Mouse (Mus musculus) liver, embryonic 16.5 days (tissue): Measurements from ENCODE around the gene Rerg. TPM values are rescaled to one million over a fixed set of nuclear protein-coding genes. Genes with fewer than 3 reads are reported as not detected.

Experiments used
- ATAC-seq: fragments of 200-750 bp; cut with Nextera tagmentation; 2 replicates; pipeline ENCODE4 v1.8.0; 2017; ENCODE audit warnings: low read depth, mild to moderate bottlenecking, moderate number of reproducible peaks, moderate library complexity
- H3K27ac ChIP-seq: fragments of 300-500 bp; sonication (generic); 2 replicates; pipeline ENCODE4 v1.5.1; 2014; ENCODE audit warnings: mild to moderate bottlenecking, low read length
- H3K27me3 ChIP-seq: fragments of 300-500 bp; sonication (generic); 2 replicates; pipeline ENCODE4 v1.6.1; 2014; ENCODE audit warnings: low read depth, low read length, mixed read lengths; ENCODE audit not compliant: control insufficient read depth, insufficient read depth
- H3K36me3 ChIP-seq: fragments of 300-500 bp; sonication (generic); 2 replicates; pipeline ENCODE4 v1.6.1; 2014; ENCODE audit warnings: mild to moderate bottlenecking; ENCODE audit not compliant: control insufficient read depth, insufficient read depth
- H3K4me1 ChIP-seq: fragments of 300-500 bp; sonication (generic); 2 replicates; pipeline ENCODE4 v1.6.1; 2014; ENCODE audit warnings: low read depth, low read length, mixed read lengths; ENCODE audit not compliant: control insufficient read depth
- H3K4me2 ChIP-seq: fragments of 300-500 bp; sonication (generic); 2 replicates; pipeline ENCODE4 v1.6.1; 2014; ENCODE audit warnings: low read depth, low read length, mixed read lengths
- H3K4me3 ChIP-seq: fragments of 300-500 bp; sonication (generic); 2 replicates; pipeline ENCODE4 v1.5.1; 2014; ENCODE audit warnings: low read depth, mild to moderate bottlenecking, low read length
- H3K9ac ChIP-seq: fragments of 300-500 bp; sonication (generic); 2 replicates; pipeline ENCODE4 v1.6.1; 2014; ENCODE audit warnings: low read depth, low read length
- H3K9me3 ChIP-seq: fragments of 300-500 bp; sonication (generic); replicated peaks from 2 replicates; pipeline ENCODE4 v1.6.1; 2016; ENCODE audit warnings: low read length; ENCODE audit not compliant: control insufficient read depth
- WGBS: fragments of 180-500 bp; shearing (Covaris S2); extraction: QIAGEN DNeasy Blood & Tissue Kit; methylation state at CpG from one replicate; pipeline ENCODE4 v1.1.7; 2014; ENCODE audit not compliant: insufficient replicate concordance; 5-methylcytosine and 5-hydroxymethylcytosine counted together
- polyA plus RNA-seq: library from polyadenylated mRNA; unstranded; fragments of >200 nt; fragmentation: Nextera tagmentation; extraction: Ambion mirVana; gene quantifications from 2 replicates; pipeline ENCODE4 v1.2.1, GENCODE M21; 2015

Gene Rerg
- polyA plus RNA-seq, 1 experiment from 2014 or later = 2.4 TPM

DNA sequence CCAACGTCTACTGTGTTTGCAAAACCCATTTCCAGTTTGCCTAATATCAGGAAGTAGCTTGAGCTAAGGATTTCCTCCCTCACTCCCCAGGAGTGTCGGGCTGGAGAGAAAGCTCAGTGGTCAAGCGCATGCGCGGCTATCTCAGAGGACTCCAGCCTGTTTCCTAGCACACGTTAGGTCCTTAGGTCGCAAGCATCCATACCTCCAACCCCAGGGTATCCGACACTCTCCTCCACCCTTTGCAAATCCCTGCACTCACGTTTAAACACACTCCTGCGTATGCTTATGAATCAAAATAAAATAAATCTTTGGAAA is 25.8 kb downstream of the Rerg start:
- no peaks in the 10 kb centered on the region for H3K9me3 ChIP-seq
- peak; percentile 20 for ATAC-seq
- no peaks in the 10 kb centered on the region for H3K4me1 ChIP-seq
- H3K36me3 ChIP-seq = no peaks in the 10 kb centered on the region
- no peaks in the 10 kb centered on the region for H3K27me3 ChIP-seq
- WGBS = 52% methylated on average over 10 of the region's 10 CpGs
- 0 out of 2 replicates have a peak overlapping the region, but pooled peaks have one; percentile 24 for H3K27ac ChIP-seq
- no peak overlapping the region for H3K9ac ChIP-seq
- no peak overlapping the region for H3K4me2 ChIP-seq
- no peak overlapping the region for H3K4me3 ChIP-seq

- 50% methylated on average over 7 of the region's 7 CpGs for WGBS
Measured at GRCm38 (mm10) chr6:137143818-137144525, 26.3 kb downstream of the Rerg start.

GRCm38 (mm10) chr6:137142796-137143195 is 27.5 kb downstream of the Rerg start:
- WGBS = 1% methylated on average over 11 of the region's 11 CpGs
- Histone ChIP-seq H3K4me1 (no peaks in the 10 kb centered on the region), H3K27me3 (no peaks in the 10 kb centered on the region), H3K27ac (no peak overlapping the region), H3K9me3 (no peaks in the 10 kb centered on the region), H3K9ac (no peak overlapping the region), H3K4me2 (peak overlapping the region; percentile 30; the same call in 1 of the 2 replicates), H3K4me3 (no peak overlapping the region), H3K36me3 (no peaks in the 10 kb centered on the region)
- peak; percentile 40 for ATAC-seq

More at GRCm38 (mm10) chr6:137143818-137144525, 26.3 kb downstream of the Rerg start:
- no peaks in the 10 kb centered on the region for H3K27me3 ChIP-seq
- no peak for ATAC-seq
- H3K9ac ChIP-seq = no peak overlapping the region
- no peak overlapping the region for H3K4me2 ChIP-seq
- no peaks in the 10 kb centered on the region for H3K9me3 ChIP-seq
- no peaks in the 10 kb centered on the region for H3K4me1 ChIP-seq
- H3K36me3 ChIP-seq = no peaks in the 10 kb centered on the region
- no peak overlapping the region for H3K4me3 ChIP-seq
- H3K27ac ChIP-seq = no peak overlapping the region

DNA sequence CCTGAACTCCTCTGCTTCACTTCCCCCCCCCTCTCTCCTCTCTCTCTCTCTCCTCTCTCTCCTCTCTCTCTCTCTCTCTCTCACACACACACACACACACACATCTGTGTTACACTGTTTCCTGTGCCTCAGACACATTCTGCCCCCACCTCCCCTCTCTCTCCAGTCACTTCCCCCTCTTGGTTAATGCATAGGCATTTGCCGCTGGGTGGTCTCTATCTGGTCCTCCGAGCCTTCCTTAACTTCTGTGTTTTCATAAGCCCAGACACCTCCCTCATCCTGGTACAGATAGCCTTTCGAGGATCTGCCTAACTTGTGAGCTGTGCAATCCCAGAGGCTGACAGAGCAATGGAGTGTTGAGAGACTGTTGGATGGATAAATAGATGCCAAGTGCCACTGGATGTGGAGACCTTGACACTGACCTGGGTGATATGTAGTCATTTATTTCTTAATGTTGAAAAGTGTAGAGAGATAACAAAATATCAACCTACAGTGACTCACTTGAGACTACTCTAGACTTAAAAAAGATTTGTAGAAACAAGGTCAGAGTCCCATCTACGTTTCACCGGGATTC is 29.0 kb downstream of the Rerg start:
- 30% methylated on average over 5 of the region's 5 CpGs for WGBS
- H3K9ac ChIP-seq = no peak overlapping the region

GRCm38 (mm10) chr6:137138822-137139221 is 31.5 kb downstream of the Rerg start:
- no peak overlapping the region for H3K4me3 ChIP-seq
- no peaks in the 10 kb centered on the region for H3K4me1 ChIP-seq
- no peaks in the 10 kb centered on the region for H3K36me3 ChIP-seq
- no peaks in the 10 kb centered on the region for H3K27me3 ChIP-seq
- 49% methylated on average over 8 of the region's 8 CpGs for WGBS
- no peaks in the 10 kb centered on the region for H3K9me3 ChIP-seq
- no peak overlapping the region for H3K4me2 ChIP-seq
- ATAC-seq = no peak
- no peak overlapping the region for H3K9ac ChIP-seq
- no peak overlapping the region for H3K27ac ChIP-seq

More for the DNA sequence above, 29.0 kb downstream of the Rerg start:
- Histone ChIP-seq H3K4me2 (no peak overlapping the region), H3K27me3 (no peaks in the 10 kb centered on the region), H3K27ac (no peak overlapping the region), H3K36me3 (no peaks in the 10 kb centered on the region), H3K4me1 (no peaks in the 10 kb centered on the region), H3K4me3 (no peak overlapping the region), H3K9me3 (no peaks in the 10 kb centered on the region)
- ATAC-seq = no peak

GRCm38 (mm10) chr6:137138391-137138790 is 31.9 kb downstream of the Rerg start:
- ATAC-seq = no peak
- Histone ChIP-seq H3K9ac (no peak overlapping the region), H3K4me3 (no peak overlapping the region), H3K4me2 (no peak overlapping the region), H3K36me3 (no peaks in the 10 kb centered on the region), H3K4me1 (no peaks in the 10 kb centered on the region), H3K27me3 (no peaks in the 10 kb centered on the region), H3K9me3 (no peaks in the 10 kb centered on the region), H3K27ac (no peak overlapping the region)
- 32% methylated on average over 3 of the region's 3 CpGs for whole genome bisulfite sequencing

DNA sequence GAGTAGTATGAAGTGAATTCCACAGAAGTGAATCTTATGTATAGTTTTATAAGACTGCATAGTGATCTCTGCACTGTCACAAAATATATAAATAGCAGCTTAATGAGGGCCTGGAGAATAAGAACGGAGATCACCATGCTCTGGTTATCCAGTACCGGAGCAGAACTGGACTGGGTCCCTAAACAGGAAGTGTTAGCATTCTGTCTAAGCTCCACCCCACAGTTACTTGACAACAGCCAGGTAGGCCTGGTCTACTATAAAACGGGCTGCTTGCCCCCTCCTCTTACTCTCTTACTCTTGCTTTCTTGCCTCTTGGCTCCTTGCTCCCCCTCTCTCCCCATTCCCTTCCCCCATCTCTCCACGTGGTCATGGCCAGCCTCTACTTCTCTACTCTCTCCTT is 33.9 kb downstream of the Rerg start:
- H3K9ac ChIP-seq = no peak overlapping the region
- H3K9me3 ChIP-seq = no peaks in the 10 kb centered on the region
- no peaks in the 10 kb centered on the region for H3K4me1 ChIP-seq
- H3K4me3 ChIP-seq = no peak overlapping the region
- 52% methylated on average over 4 of the region's 4 CpGs for WGBS
- no peaks in the 10 kb centered on the region for H3K27me3 ChIP-seq
- no peak for ATAC-seq
- H3K4me2 ChIP-seq = no peak overlapping the region
- no peaks in the 10 kb centered on the region for H3K36me3 ChIP-seq
- no peak overlapping the region for H3K27ac ChIP-seq

- H3K27ac ChIP-seq = no peak overlapping the region
- no peak overlapping the region for H3K9ac ChIP-seq
- 0 out of 2 replicates have a peak, but pooled peaks have one; percentile 9 for ATAC-seq
Measured at GRCm38 (mm10) chr6:137135506-137136391, 34.5 kb downstream of the Rerg start.

GRCm38 (mm10) chr6:137131794-137132193 is 38.5 kb downstream of the Rerg start:
- no peaks in the 10 kb centered on the region for H3K4me1 ChIP-seq
- no peaks in the 10 kb centered on the region for H3K27me3 ChIP-seq
- H3K9ac ChIP-seq = no peak overlapping the region
- no peak overlapping the region for H3K27ac ChIP-seq
- H3K9me3 ChIP-seq = no peaks in the 10 kb centered on the region
- H3K4me3 ChIP-seq = no peak overlapping the region
- H3K4me2 ChIP-seq = no peak overlapping the region
- no peak for ATAC-seq
- 54% methylated on average over 1 of the region's 1 CpGs for WGBS
- no peaks in the 10 kb centered on the region for H3K36me3 ChIP-seq

More at GRCm38 (mm10) chr6:137135506-137136391, 34.5 kb downstream of the Rerg start:
- WGBS = 63% methylated on average over 20 of the region's 20 CpGs
- Histone ChIP-seq H3K27me3 (no peaks in the 10 kb centered on the region), H3K4me1 (no peaks in the 10 kb centered on the region), H3K4me2 (no peak overlapping the region), H3K4me3 (no peak overlapping the region), H3K36me3 (no peaks in the 10 kb centered on the region), H3K9me3 (no peaks in the 10 kb centered on the region)
